Mouse (Mus musculus) limb, embryonic 14.5 days (tissue): ENCODE data around the gene Rfx3. TPM values are rescaled to one million over a fixed set of nuclear protein-coding genes. Genes with fewer than 3 reads are reported as not detected.

Source experiments
- ATAC-seq: fragments of 200-750 bp; cut with Nextera tagmentation; 2 replicates; pipeline ENCODE4 v1.8.0; 2017; ENCODE audit warnings: low read depth, moderate number of reproducible peaks, moderate TSS enrichment; ENCODE audit not compliant: low FRiP score
- DNase-seq: peaks from one replicate; pipeline ENCODE4 v3.0.0-alpha.2; 2015; ENCODE audit warnings: low spot score
- H3K27ac ChIP-seq: fragments of 300-500 bp; sonication (generic); replicated peaks from 2 replicates; pipeline ENCODE4 v1.5.1; 2014; ENCODE audit warnings: low read depth, mild to moderate bottlenecking, low read length, moderate library complexity, mixed read lengths
- H3K27me3 ChIP-seq: fragments of 300-500 bp; sonication (generic); 2 replicates; pipeline ENCODE4 v1.6.1; 2014; ENCODE audit warnings: low read length, mixed read lengths; ENCODE audit not compliant: control insufficient read depth, insufficient read depth
- H3K36me3 ChIP-seq: fragments of 300-500 bp; sonication (generic); 2 replicates; pipeline ENCODE4 v1.6.1; 2014; ENCODE audit warnings: mild to moderate bottlenecking, low read length, moderate library complexity, mixed read lengths; ENCODE audit not compliant: control insufficient read depth, insufficient read depth
- H3K4me1 ChIP-seq: fragments of 300-500 bp; sonication (generic); 2 replicates; pipeline ENCODE4 v1.6.1; 2014; ENCODE audit warnings: antibody characterized with exemption, low read length, mixed read lengths; ENCODE audit not compliant: control insufficient read depth, insufficient read depth
- H3K4me2 ChIP-seq: fragments of 300-500 bp; sonication (generic); replicated peaks from 2 replicates; pipeline ENCODE4 v1.6.1; 2014; ENCODE audit warnings: low read depth, mild to moderate bottlenecking, low read length, moderate library complexity; ENCODE audit not compliant: severe bottlenecking
- H3K4me3 ChIP-seq: fragments of 300-500 bp; sonication (generic); replicated peaks from 2 replicates; pipeline ENCODE4 v1.5.1; 2014; ENCODE audit warnings: low read length
- H3K9ac ChIP-seq: fragments of 300-500 bp; sonication (generic); 2 replicates; pipeline ENCODE4 v1.6.1; 2014; ENCODE audit warnings: mild to moderate bottlenecking, low read depth, low read length, moderate library complexity; ENCODE audit not compliant: severe bottlenecking
- H3K9me3 ChIP-seq: fragments of 300-500 bp; sonication (generic); 2 replicates; pipeline ENCODE4 v1.6.1; 2016; ENCODE audit warnings: low read length; ENCODE audit not compliant: control insufficient read depth
- POLR2A ChIP-seq: fragments of 200-500 bp; IDR thresholded peaks from 2 replicates; pipeline ENCODE4 v1.8.0; 2012; ENCODE audit warnings: inconsistent platforms, mild to moderate bottlenecking, moderate library complexity, borderline replicate concordance; ENCODE audit not compliant: insufficient read depth, insufficient read length; ENCODE audit errors: extremely low read depth
- WGBS: fragments of 180-500 bp; shearing (Covaris S2); extraction: QIAGEN DNeasy Blood & Tissue Kit; methylation state at CpG from one replicate; pipeline ENCODE4 v1.1.7; 2014; 5-methylcytosine and 5-hydroxymethylcytosine counted together
- polyA plus RNA-seq, 2 experiments: library from polyadenylated mRNA; depleted of rRNA in 1 of 2; stranded (reverse) in 1 of 2; unstranded in 1 of 2; fragments of >200 nt; fragmentation: Nextera tagmentation in 1 of 2; extraction: Ambion mirVana in 1 of 2; gene quantifications; 2 replicates each; pipeline versions ENCODE4 v1.2.1 to v1.2.3; 2012 to 2014

Gene Rfx3
- polyA plus RNA-seq, 2 experiments, result 5.7 to 9.6 TPM

DNA sequence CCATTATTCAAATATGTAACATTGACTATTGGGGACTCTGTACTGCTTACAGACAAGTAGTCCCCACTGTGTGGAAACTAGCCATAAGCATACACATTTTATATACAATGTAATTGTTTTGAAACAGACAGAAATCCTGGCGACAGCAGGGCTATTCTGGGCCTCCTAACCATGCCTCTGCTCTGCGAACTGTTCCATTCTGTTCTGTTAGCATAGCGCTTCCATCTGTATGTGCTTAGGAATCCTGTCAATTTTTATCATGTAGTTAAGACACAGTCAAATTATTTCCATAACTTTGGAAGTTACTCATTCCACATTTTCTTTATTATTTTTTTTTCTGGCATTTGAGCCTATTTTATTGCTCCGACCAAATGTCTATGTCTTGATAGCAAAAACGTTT lies 34.0 kb upstream of the Rfx3 start:
- ATAC-seq, result no peak
- WGBS, result 65% methylated on average over 5 of the region's 5 CpGs

GRCm38 (mm10) chr19:28011718-28012499 lies 943 bp upstream of the Rfx3 start:
- peak overlapping the region; percentile 95 for H3K4me3 ChIP-seq
- H3K4me2 ChIP-seq, result peak overlapping the region; percentile 61
- under 1% methylated on average over 52 of the region's 52 CpGs for whole genome bisulfite sequencing
- ATAC-seq (peak; percentile 70), DNase-seq (peak; percentile 43)
- no peaks in the 10 kb centered on the region; the same call in 1 of the 2 replicates for H3K4me1 ChIP-seq
- H3K27me3 ChIP-seq, result no peaks in the 10 kb centered on the region
- H3K9ac ChIP-seq, result peak overlapping the region; percentile 87
- H3K9me3 ChIP-seq, result no peaks in the 10 kb centered on the region
- 0 out of 2 replicates have a peak, but pooled peaks have one; percentile 58 for TF ChIP-seq POLR2A
- peak overlapping the region; percentile 99 for H3K27ac ChIP-seq
- H3K36me3 ChIP-seq, result no peaks in the 10 kb centered on the region

More for the DNA sequence above, 34.0 kb upstream of the Rfx3 start:
- no peak overlapping the region for H3K9ac ChIP-seq
- H3K27ac ChIP-seq, result no peak overlapping the region
- TF ChIP-seq POLR2A, result no peak
- no peak overlapping the region for H3K4me3 ChIP-seq
- no peak overlapping the region for H3K4me2 ChIP-seq
- H3K36me3 ChIP-seq, result no peaks in the 10 kb centered on the region
- DNase-seq, result no peak
- no peaks in the 10 kb centered on the region for H3K4me1 ChIP-seq
- no peaks in the 10 kb centered on the region for H3K27me3 ChIP-seq
- no peaks in the 10 kb centered on the region for H3K9me3 ChIP-seq

DNA sequence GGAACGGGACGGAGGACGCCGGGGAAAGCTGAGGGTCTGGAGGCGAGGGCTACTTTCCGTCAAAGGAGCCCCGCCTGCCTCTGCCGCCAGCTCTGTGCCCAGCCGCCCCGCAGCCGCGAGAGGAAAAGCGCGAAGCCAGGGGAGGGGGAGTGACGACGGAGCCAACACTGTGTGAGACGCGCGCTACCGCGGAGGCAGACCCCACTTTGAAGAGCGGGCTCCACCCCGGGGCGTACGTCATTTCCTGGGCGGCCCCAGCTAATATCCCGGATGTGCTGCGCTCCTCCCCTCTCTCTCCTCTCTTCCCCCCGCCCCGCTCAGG lies 391 bp upstream of the Rfx3 start:
- WGBS, result 0% methylated on average over 9 of the region's 30 CpGs
- H3K4me3 ChIP-seq, result peak overlapping the region; percentile 95
- H3K9me3 ChIP-seq, result no peaks in the 10 kb centered on the region
- peak; percentile 98 for DNase-seq
- H3K4me1 ChIP-seq, result no peaks in the 10 kb centered on the region; the same call in 1 of the 2 replicates
- peak; percentile 80; the same call in 1 of the 2 replicates for TF ChIP-seq POLR2A
- H3K36me3 ChIP-seq, result no peaks in the 10 kb centered on the region
- H3K27me3 ChIP-seq, result no peaks in the 10 kb centered on the region
- H3K4me2 ChIP-seq, result peak overlapping the region; percentile 39
- peak overlapping the region; percentile 87 for H3K9ac ChIP-seq
- H3K27ac ChIP-seq, result peak overlapping the region; percentile 99
- ATAC-seq, result peak; percentile 98

DNA sequence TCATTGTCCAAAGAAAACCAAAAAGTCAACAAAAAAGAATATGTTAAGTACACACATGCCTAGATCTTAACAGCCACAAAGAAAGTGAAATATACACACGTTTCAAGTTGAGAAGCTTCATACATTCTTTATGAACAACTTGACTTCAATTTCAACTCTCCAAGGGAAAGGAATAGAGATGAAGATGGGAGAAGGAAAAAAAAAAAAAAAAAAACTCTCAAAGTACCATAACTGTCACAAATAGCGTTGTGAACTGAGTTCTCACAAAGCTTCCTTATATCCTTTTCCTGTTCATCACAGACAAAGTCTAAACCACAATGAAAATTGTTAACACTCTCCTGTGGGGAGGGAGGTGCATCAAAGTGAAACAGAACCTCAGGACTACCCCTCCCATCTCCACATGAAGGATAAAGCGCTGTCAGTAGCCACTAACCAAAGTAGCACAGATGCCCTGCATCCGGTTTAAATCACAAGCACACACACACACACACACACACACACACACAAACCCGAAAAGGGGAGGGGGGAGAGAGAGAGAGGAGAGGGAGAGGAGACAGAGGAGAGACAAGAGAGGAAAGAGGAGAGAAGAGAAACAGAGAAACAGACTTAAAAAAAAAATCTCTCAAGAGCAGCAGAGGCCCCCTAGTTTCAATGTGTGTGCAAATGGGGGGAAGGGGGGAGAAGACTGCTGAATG lies 1.2 kb downstream of the Rfx3 start:
- peak overlapping the region; percentile 87 for H3K9ac ChIP-seq
- peak overlapping the region; percentile 95 for H3K4me3 ChIP-seq
- no peaks in the 10 kb centered on the region for H3K27me3 ChIP-seq
- 0 out of 2 replicates have a peak overlapping the region, but pooled peaks have one; percentile 99 for H3K27ac ChIP-seq
- under 1% methylated on average over 5 of the region's 5 CpGs for WGBS
- H3K9me3 ChIP-seq, result no peaks in the 10 kb centered on the region
- H3K36me3 ChIP-seq, result no peaks in the 10 kb centered on the region
- no peak for TF ChIP-seq POLR2A
- DNase-seq (no peak), ATAC-seq (no peak)
- H3K4me2 ChIP-seq, result peak overlapping the region; percentile 67
- H3K4me1 ChIP-seq, result no peaks in the 10 kb centered on the region; the same call in 1 of the 2 replicates

GRCm38 (mm10) chr19:28004190-28004589 lies 6.8 kb downstream of the Rfx3 start:
- no peak for TF ChIP-seq POLR2A

More at GRCm38 (mm10) chr19:28004190-28004589, 6.8 kb downstream of the Rfx3 start:
- Histone ChIP-seq H3K36me3 (no peaks in the 10 kb centered on the region), H3K9ac (no peak overlapping the region), H3K27ac (no peak overlapping the region), H3K27me3 (no peaks in the 10 kb centered on the region), H3K9me3 (no peaks in the 10 kb centered on the region), H3K4me3 (no peak overlapping the region), H3K4me1 (peaks cover 9% of the 10 kb centered on the region), H3K4me2 (no peak overlapping the region)
- ATAC-seq, result no peak
- WGBS, result 24% methylated on average over 1 of the region's 1 CpGs
- DNase-seq, result no peak
